Mouse (Mus musculus): ENCODE measurements around the gene Gm11938. TPM values are rescaled to one million over a fixed set of nuclear protein-coding genes. Genes with fewer than 3 reads are reported as not detected.

Gm11938 gene
- not detected for total RNA-seq (2023)

GRCm38 (mm10) chr11:99603208-99603607, at the start of gene Gm11938:
Gene Gm11938, minus strand, starts transcription at chr11:99603308.

GRCm38 (mm10) chr11:99650136-99650535, 47.0 kb upstream of the Gm11938 start, which contains the start of gene Gm11555:
Gene Gm11555, minus strand, starts transcription at chr11:99650236.

GRCm38 (mm10) chr11:99643635-99644139, 40.6 kb upstream of the Gm11938 start, which contains the start of gene Krtap4-7:
Gene Krtap4-7, minus strand, starts transcription at chr11:99644089.

GRCm38 (mm10) chr11:99634653-99635134, 31.6 kb upstream of the Gm11938 start, which contains the start of gene Krtap4-2:
Gene Krtap4-2, minus strand, starts transcription at chr11:99635084.

DNA sequence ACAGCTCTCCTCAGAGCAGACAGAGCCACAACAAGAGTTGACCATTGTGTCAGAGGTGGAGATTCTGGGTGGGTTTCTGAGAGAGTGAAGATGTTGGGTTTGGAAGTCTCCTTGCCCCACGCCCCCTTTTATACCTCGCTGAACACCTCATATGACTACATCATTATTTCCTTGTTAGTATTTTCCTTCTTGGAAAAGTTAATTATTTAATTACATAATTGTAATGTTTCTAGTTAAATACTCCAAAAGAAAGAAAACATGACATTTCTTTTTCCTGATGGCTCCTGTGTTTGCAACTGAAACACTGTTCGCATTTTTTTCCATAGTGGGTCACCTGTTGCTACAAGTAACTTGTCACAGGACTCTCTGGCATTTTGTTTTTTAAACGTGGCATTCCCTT, 25.0 kb upstream of the Gm11938 start, which contains the start of gene Krtap4-1:
Gene Krtap4-1, minus strand, starts transcription at position 101 of the 400 bp plus-strand sequence.

DNA sequence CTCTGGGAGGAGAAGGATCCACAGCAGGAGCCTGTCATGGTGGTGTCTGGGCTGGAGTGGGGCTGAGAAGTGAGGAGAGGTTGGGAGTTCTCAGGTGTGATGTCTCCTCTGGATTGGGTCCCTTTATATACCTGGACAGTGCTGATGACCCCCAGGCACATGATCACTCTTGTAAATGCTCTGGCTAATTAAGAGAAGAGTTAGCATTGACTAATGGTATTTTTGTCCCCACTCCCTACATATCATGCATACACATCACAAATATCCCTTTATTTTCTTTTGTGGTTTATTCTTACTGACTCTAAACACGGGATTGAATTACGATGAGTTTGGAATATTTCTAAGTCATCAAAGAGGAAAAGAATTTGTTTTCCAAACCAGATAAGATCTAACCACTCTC, 17.2 kb upstream of the Gm11938 start, which contains the start of gene Gm11562:
Gene Gm11562, minus strand, starts transcription at position 101 of the 400 bp plus-strand sequence.

DNA sequence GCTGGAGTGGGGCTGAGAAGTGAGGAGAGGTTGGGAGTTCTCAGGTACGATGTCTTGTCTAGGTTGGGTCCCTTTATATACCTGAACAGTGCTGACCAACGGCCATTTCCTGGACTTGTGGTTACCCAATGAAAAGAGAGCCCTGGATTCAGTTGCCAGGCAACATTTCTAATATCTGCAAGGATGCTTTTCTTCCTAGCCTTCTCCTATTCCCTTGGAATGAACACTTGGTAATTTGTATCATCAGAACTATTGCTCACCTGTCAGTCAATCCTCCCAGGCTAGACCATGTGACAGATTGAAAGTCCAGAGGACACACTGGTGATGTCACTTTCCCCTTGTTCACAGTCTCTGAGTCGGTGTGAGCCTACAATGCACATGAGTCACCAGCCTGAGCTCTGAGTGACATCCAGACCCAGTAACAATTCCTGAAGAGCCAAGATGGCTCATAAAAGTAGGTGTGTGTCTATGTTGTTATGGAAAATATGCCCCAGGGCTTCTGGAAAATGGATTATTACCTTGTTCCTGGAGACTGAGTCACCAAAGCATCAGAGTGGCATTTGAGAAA, 11.8 kb upstream of the Gm11938 start, which contains the start of gene Krtap2-4:
Gene Krtap2-4, minus strand, starts transcription at position 51 of the 568 bp plus-strand sequence.

GRCm38 (mm10) chr11:99610089-99610488, 7.0 kb upstream of the Gm11938 start, which contains the start of gene Gm11937:
Gene Gm11937, minus strand, starts transcription at chr11:99610189.

DNA sequence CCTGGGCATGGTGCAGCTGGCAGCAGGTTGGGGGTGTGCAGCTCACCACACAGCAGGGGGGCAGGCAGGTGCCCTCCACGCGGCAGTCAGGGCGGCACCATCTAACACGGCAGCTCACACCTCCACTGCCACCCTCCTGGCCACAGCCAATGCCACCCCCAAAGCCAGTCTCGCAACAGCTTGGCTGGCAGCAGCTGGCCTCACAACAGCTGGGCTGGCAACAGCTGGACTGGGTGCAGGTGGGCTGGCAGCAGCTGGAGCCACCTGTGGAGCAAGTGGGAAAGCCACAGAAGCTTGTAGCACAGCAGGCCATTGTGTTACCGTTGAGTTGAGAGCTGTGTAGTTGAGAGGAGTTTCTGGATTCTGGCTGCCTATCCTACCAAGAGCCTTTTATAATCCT, 5.4 kb downstream of the Gm11938 start, which contains the start of gene Krtap9-3:
Gene Krtap9-3, minus strand, starts transcription at position 364 of the 400 bp plus-strand sequence.

GRCm38 (mm10) chr11:99590981-99591380, 12.1 kb downstream of the Gm11938 start, which contains the start of gene Krtap1-3:
Gene Krtap1-3, minus strand, starts transcription at chr11:99591339.

GRCm38 (mm10) chr11:99583245-99583704, 19.8 kb downstream of the Gm11938 start, which contains the start of gene Krtap1-4:
Gene Krtap1-4, minus strand, starts transcription at chr11:99583654.

GRCm38 (mm10) chr11:99580636-99581035, 22.5 kb downstream of the Gm11938 start, which contains the start of gene Krtap1-5:
Gene Krtap1-5, minus strand, starts transcription at chr11:99581016.

DNA sequence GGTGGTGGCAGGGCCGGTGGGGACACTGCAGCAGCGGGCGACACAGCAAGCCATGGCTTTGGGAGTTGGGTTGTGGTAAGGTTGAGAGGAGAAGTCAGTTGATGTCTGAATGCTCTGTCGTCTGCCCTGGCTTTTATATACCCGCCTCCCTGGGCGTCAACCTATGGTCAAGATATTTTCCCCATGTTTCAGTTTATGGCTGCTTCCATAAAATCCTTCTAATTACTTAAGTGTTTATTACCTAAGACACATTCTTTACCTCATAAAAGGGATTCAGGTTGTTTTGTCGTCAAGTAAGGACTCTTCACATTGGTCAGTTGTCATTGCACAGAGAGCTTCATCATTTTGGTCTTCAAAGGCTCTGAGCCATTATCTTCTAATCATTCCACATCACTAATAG, 36.6 kb downstream of the Gm11938 start, which contains the start of gene Krtap3-1:
Gene Krtap3-1, minus strand, starts transcription at position 101 of the 400 bp plus-strand sequence.

GRCm38 (mm10) chr11:99559366-99559765, 43.7 kb downstream of the Gm11938 start, which contains the start of gene Gm11939:
Gene Gm11939, minus strand, starts transcription at chr11:99559466.

DNA sequence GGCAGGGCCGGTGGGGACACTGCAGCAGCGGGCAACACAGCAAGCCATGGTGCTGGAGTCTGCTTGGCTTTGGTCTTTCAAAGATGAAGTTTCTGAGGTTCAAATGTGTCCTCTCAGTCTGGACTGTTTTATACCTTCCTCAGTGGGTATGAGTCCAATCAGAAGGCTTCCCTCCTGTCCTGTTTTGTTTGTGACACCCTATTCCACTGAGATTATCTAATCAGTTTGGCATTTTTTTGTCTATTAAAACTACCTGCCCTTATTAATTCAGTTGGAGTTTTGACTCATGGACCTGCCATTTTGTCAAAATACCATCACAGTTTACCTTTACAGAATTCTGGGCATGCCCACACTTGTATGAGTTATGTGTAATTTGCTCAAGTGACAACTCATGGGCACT, 46.4 kb downstream of the Gm11938 start, which contains the start of gene Krtap3-2:
Gene Krtap3-2, minus strand, starts transcription at position 101 of the 400 bp plus-strand sequence.

Other genes starting within 250 kb of the Gm11938 start
- not detected for gene Krt28, start 228.4 kb downstream of the Gm11938 start, total RNA-seq (2023)
- 1 to 10 TPM; 4.7 to 5.7 TPM for gene Krt10, start 213.9 kb downstream of the Gm11938 start, total RNA-seq (2023)
- not detected for gene Krt12, start 181.0 kb downstream of the Gm11938 start, total RNA-seq (2023)
- gene Krt20, start 165.2 kb downstream of the Gm11938 start, total RNA-seq (2023) = not detected
- gene Krt23, start 110.2 kb downstream of the Gm11938 start, total RNA-seq (2023) = not detected
- not detected for gene Krt39, start 82.0 kb downstream of the Gm11938 start, total RNA-seq (2023)
- gene Krt40, start 60.1 kb downstream of the Gm11938 start, total RNA-seq (2023) = not detected
- gene Krtap3-3, start 52.4 kb downstream of the Gm11938 start, total RNA-seq (2023) = not detected
- gene Krtap3-2, start 46.5 kb downstream of the Gm11938 start, total RNA-seq (2023) = not detected
- gene Gm11939, start 43.8 kb downstream of the Gm11938 start, total RNA-seq (2023) = not detected
- gene Krtap3-1, start 36.7 kb downstream of the Gm11938 start, total RNA-seq (2023) = not detected
- gene Krtap1-5, start 22.3 kb downstream of the Gm11938 start, total RNA-seq (2023) = not detected
- gene Krtap1-4, start 19.7 kb downstream of the Gm11938 start, total RNA-seq (2023) = not detected
- gene Krtap1-3, start 12.0 kb downstream of the Gm11938 start, total RNA-seq (2023) = not detected
- gene Krtap9-3, start 5.2 kb downstream of the Gm11938 start, total RNA-seq (2023) = not detected
- gene Gm11937, start 6.9 kb upstream of the Gm11938 start, total RNA-seq (2023) = not detected
- not detected for gene Krtap2-4, start 11.5 kb upstream of the Gm11938 start, total RNA-seq (2023)
- not detected for gene Gm11562, start 17.1 kb upstream of the Gm11938 start, total RNA-seq (2023)
- gene Krtap4-1, start 24.9 kb upstream of the Gm11938 start, total RNA-seq (2023) = not detected
- gene Krtap4-2, start 31.8 kb upstream of the Gm11938 start, total RNA-seq (2023) = not detected
- gene Krtap4-7, start 40.8 kb upstream of the Gm11938 start, total RNA-seq (2023) = not detected
- not detected for gene Gm11555, start 46.9 kb upstream of the Gm11938 start, total RNA-seq (2023)
- gene Gm11563, start 55.7 kb upstream of the Gm11938 start, total RNA-seq (2023) = not detected
- not detected for gene Krtap4-6, start 62.7 kb upstream of the Gm11938 start, total RNA-seq (2023)
- not detected for gene Gm14190, start 87.4 kb upstream of the Gm11938 start, total RNA-seq (2023)
- gene Gm14180, start 131.0 kb upstream of the Gm11938 start, total RNA-seq (2023) = not detected
- gene Gm11595, start 169.6 kb upstream of the Gm11938 start, total RNA-seq (2023) = not detected
- gene Krtap4-8, start 177.4 kb upstream of the Gm11938 start, total RNA-seq (2023) = not detected
- not detected for gene Krtap4-9, start 181.9 kb upstream of the Gm11938 start, total RNA-seq (2023)
- not detected for gene Gm11596, start 190.2 kb upstream of the Gm11938 start, total RNA-seq (2023)
- gene Gm11569, start 195.6 kb upstream of the Gm11938 start, total RNA-seq (2023) = not detected
- not detected for gene Gm11554, start 201.1 kb upstream of the Gm11938 start, total RNA-seq (2023)
- gene Krtap4-13, start 206.6 kb upstream of the Gm11938 start, total RNA-seq (2023) = not detected
- gene Gm11564, start 212.4 kb upstream of the Gm11938 start, total RNA-seq (2023) = not detected
- gene 2300003K06Rik, start 234.8 kb upstream of the Gm11938 start, total RNA-seq (2023) = not detected
- gene Krtap4-16, start 248.3 kb upstream of the Gm11938 start, total RNA-seq (2023) = not detected

Data from T-cell, adult 66 days (primary cell).